Comparison of ENCODE assay signal across 17 mouse cellular contexts in genomic region chr15:27598786-27599385, GRCm38 (mm10).
"Had no signal": no experiment of that assay in that cellular context is flagged by ENCODE, and none has a peak within 500 bp of the region (broad histone marks: within the 10 kb centered on the region; RNA-seq: fewer than 3 reads in every experiment).

No protein-coding gene starts in this region.

- H3K9me3 ChIP-seq: limb, embryonic 10.5 days; limb, embryonic 13.5 days; liver, embryonic 13.5 days; midbrain, embryonic 13.5 days; neural tube, embryonic 12.5 days; neural tube, embryonic 15.5 days; stomach, embryonic 15.5 days had no signal

- H3K27ac ChIP-seq: limb, embryonic 10.5 days; limb, embryonic 13.5 days; liver, embryonic 13.5 days; midbrain, embryonic 13.5 days; neural tube, embryonic 12.5 days; neural tube, embryonic 15.5 days; stomach, embryonic 15.5 days had no signal

- H3K4me2 ChIP-seq: limb, embryonic 13.5 days; liver, embryonic 13.5 days; lung, embryonic 14.5 days; midbrain, embryonic 13.5 days; neural tube, embryonic 12.5 days; neural tube, embryonic 15.5 days; stomach, embryonic 15.5 days had no signal

- DNase-seq: kidney, adult 18-20 months; kidney, adult 9 months; kidney, postnatal 14 days; kidney, postnatal 4 days; liver; liver, embryonic 13.5 days; lung, embryonic 14.5 days; thymus, postnatal 36 days had no signal

- ATAC-seq: inflammation-experienced regulatory T-cells, adult 6 months; lung, postnatal 0 days; midbrain, embryonic 13.5 days; midbrain, embryonic 16.5 days had no signal

- H3K4me1 ChIP-seq: neural tube, embryonic 15.5 days had no signal

- H3K4me3 ChIP-seq: limb, embryonic 10.5 days; limb, embryonic 13.5 days; liver, embryonic 13.5 days; midbrain, embryonic 13.5 days; neural tube, embryonic 12.5 days; neural tube, embryonic 15.5 days; stomach, embryonic 15.5 days had no signal

- H3K27me3 ChIP-seq: limb, embryonic 13.5 days; liver, embryonic 13.5 days; midbrain, embryonic 13.5 days; neural tube, embryonic 12.5 days; neural tube, embryonic 15.5 days; stomach, embryonic 15.5 days had no signal

- H3K9ac ChIP-seq: limb, embryonic 13.5 days; liver, embryonic 13.5 days; lung, embryonic 14.5 days; midbrain, embryonic 13.5 days; neural tube, embryonic 12.5 days; neural tube, embryonic 15.5 days; stomach, embryonic 15.5 days had no signal
